Mouse (Mus musculus) CH12.LX (cell line): ENCODE measurements around the gene Dhrs4. TPM values are rescaled to one million over a fixed set of nuclear protein-coding genes. Genes with fewer than 3 reads are reported as not detected.

Experiments used
- DNase-seq: peaks from one replicate; pipeline ENCODE4 v3.0.0-alpha.2; 2013; ENCODE audit errors: extremely low read depth
- H3K27ac ChIP-seq: 2 replicates; pipeline ENCODE4 v1.5.1; 2012; ENCODE audit warnings: low read depth, mild to moderate bottlenecking, control low read depth, moderate library complexity; ENCODE audit not compliant: insufficient read depth
- H3K27me3 ChIP-seq: replicated peaks from 2 replicates; pipeline ENCODE3; 2012; ENCODE audit warnings: inconsistent platforms
- H3K36me3 ChIP-seq, 2 experiments: replicated peaks in 1 of 2; 2 replicates each; pipeline versions ENCODE3 to v1.6.1; 2012; ENCODE audit warnings: inconsistent platforms in 1 of 2, low read length in 1 of 2, mild to moderate bottlenecking in 1 of 2, mixed read lengths in 1 of 2, moderate library complexity in 1 of 2; ENCODE audit not compliant: control insufficient read depth in 1 of 2, insufficient read depth in 1 of 2
- H3K4me1 ChIP-seq, 2 experiments: 2 replicates each; pipeline ENCODE4 v1.6.1; 2012; ENCODE audit warnings: inconsistent platforms in 1 of 2, moderate library complexity in 1 of 2; ENCODE audit not compliant: insufficient read depth in 2 of 2, control insufficient read depth in 1 of 2
- H3K4me2 ChIP-seq: 2 replicates; pipeline ENCODE4 v1.6.1; 2012; ENCODE audit warnings: low read depth, mild to moderate bottlenecking, control low read depth; ENCODE audit not compliant: poor library complexity, insufficient read depth, severe bottlenecking
- H3K4me3 ChIP-seq, 3 experiments: fragments of 150-350 bp in 1 of 3; sonication (generic) in 1 of 3; replicated peaks in 1 of 3; 2 replicates each; pipeline versions ENCODE3 to v1.5.1; 2011 to 2012; ENCODE audit warnings: low read depth in 2 of 3, low read length in 2 of 3, mild to moderate bottlenecking in 2 of 3, moderate library complexity in 2 of 3, control low read depth in 1 of 3, improper control_type of control experiment in 1 of 3, inconsistent platforms in 1 of 3, mixed read lengths in 1 of 3; ENCODE audit not compliant: poor library complexity in 1 of 3
- H3K79me2 ChIP-seq: replicated peaks from 2 replicates; pipeline ENCODE4 v1.6.1; 2012; ENCODE audit warnings: mild to moderate bottlenecking, moderate library complexity; ENCODE audit not compliant: control insufficient read depth, poor library complexity, insufficient read depth, severe bottlenecking; ENCODE audit errors: extremely low read depth
- H3K9ac ChIP-seq: 2 replicates; pipeline ENCODE4 v1.6.1; 2012; ENCODE audit warnings: low read depth, mild to moderate bottlenecking, control low read depth, moderate library complexity; ENCODE audit not compliant: insufficient read depth
- H3K9me3 ChIP-seq: replicated peaks from 2 replicates; pipeline ENCODE3; 2012; ENCODE audit warnings: low read length, inconsistent platforms, mixed read lengths
- BHLHE40 ChIP-seq: IDR thresholded peaks from 2 replicates; pipeline ENCODE4 v1.6.1; 2011; ENCODE audit warnings: mild to moderate bottlenecking, low read depth, low read length, improper control_type of control experiment
- CHD1 ChIP-seq: IDR thresholded peaks from 2 replicates; pipeline ENCODE4 v1.6.1; 2012; ENCODE audit warnings: low read depth, low read length, improper control_type of control experiment, inconsistent platforms
- CHD2 ChIP-seq: IDR thresholded peaks from 2 replicates; pipeline ENCODE4 v1.6.1; 2011; ENCODE audit warnings: low read length, improper control_type of control experiment
- CTCF ChIP-seq, 2 experiments: IDR thresholded peaks in 1 of 2; conservative IDR thresholded peaks in 1 of 2; 2 replicates each; pipeline ENCODE4 v1.5.1; 2011 to 2012; ENCODE audit warnings: low read depth in 2 of 2, low read length in 2 of 2, improper control_type of control experiment in 1 of 2, inconsistent platforms in 1 of 2, mild to moderate bottlenecking in 1 of 2, moderate library complexity in 1 of 2
- E2F4 ChIP-seq: IDR thresholded peaks from 2 replicates; pipeline ENCODE4 v1.6.1; 2011; ENCODE audit warnings: low read depth, low read length, improper control_type of control experiment; ENCODE audit not compliant: insufficient replicate concordance
- ELF1 ChIP-seq: IDR thresholded peaks from 2 replicates; pipeline ENCODE4 v1.6.1; 2014; ENCODE audit warnings: low read depth, mild to moderate bottlenecking, inconsistent platforms, low read length, improper control_type of control experiment
- ETS1 ChIP-seq: conservative IDR thresholded peaks from 2 replicates; pipeline ENCODE4 v1.6.1; 2012; ENCODE audit warnings: low read depth, mild to moderate bottlenecking, inconsistent platforms, low read length, improper control_type of control experiment, moderate library complexity
- GABPA ChIP-seq: IDR thresholded peaks from 2 replicates; pipeline ENCODE4 v1.6.1; 2012; ENCODE audit warnings: low read depth, low read length, improper control_type of control experiment, inconsistent platforms; ENCODE audit not compliant: insufficient replicate concordance
- HCFC1 ChIP-seq: IDR thresholded peaks from 2 replicates; pipeline ENCODE4 v1.6.1; 2012; ENCODE audit warnings: low read depth, mild to moderate bottlenecking, inconsistent platforms, low read length, improper control_type of control experiment
- IRF4 ChIP-seq: IDR thresholded peaks from 2 replicates; pipeline ENCODE4 v1.6.1; 2014; ENCODE audit warnings: low read depth, mild to moderate bottlenecking, inconsistent platforms, low read length, improper control_type of control experiment
- JUN ChIP-seq: IDR thresholded peaks from 2 replicates; pipeline ENCODE4 v1.6.1; 2011; ENCODE audit warnings: low read depth, mild to moderate bottlenecking, low read length, improper control_type of control experiment, moderate library complexity; ENCODE audit not compliant: insufficient read depth
- JUND ChIP-seq: conservative IDR thresholded peaks from 2 replicates; pipeline ENCODE4 v1.6.1; 2011; ENCODE audit warnings: low read depth, low read length, improper control_type of control experiment
- KAT2A ChIP-seq: IDR thresholded peaks from 2 replicates; pipeline ENCODE4 v1.6.1; 2012; ENCODE audit warnings: low read length, improper control_type of control experiment, inconsistent platforms; ENCODE audit not compliant: insufficient replicate concordance
- MAFK ChIP-seq: IDR thresholded peaks from 2 replicates; pipeline ENCODE4 v1.6.1; 2011; ENCODE audit warnings: low read length, improper control_type of control experiment; ENCODE audit not compliant: insufficient replicate concordance
- MAX ChIP-seq: IDR thresholded peaks from 2 replicates; pipeline ENCODE4 v1.6.1; 2011; ENCODE audit warnings: low read length, improper control_type of control experiment
- MAZ ChIP-seq: IDR thresholded peaks from 2 replicates; pipeline ENCODE4 v1.6.1; 2012; ENCODE audit warnings: low read depth, mild to moderate bottlenecking, inconsistent platforms, low read length, improper control_type of control experiment, moderate library complexity
- MEF2A ChIP-seq: IDR thresholded peaks from 2 replicates; pipeline ENCODE4 v1.6.1; 2014; ENCODE audit warnings: low read depth, mild to moderate bottlenecking, inconsistent platforms, low read length, improper control_type of control experiment, borderline replicate concordance
- MXI1 ChIP-seq: IDR thresholded peaks from 2 replicates; pipeline ENCODE4 v1.6.1; 2011; ENCODE audit warnings: mild to moderate bottlenecking, low read depth, low read length, improper control_type of control experiment
- MYC ChIP-seq: IDR thresholded peaks from 2 replicates; pipeline ENCODE4 v1.6.1; 2011; ENCODE audit warnings: low read depth, mild to moderate bottlenecking, improper control_type of control experiment, low read length
- NELFE ChIP-seq: IDR thresholded peaks from 2 replicates; pipeline ENCODE4 v1.6.1; 2011; ENCODE audit warnings: low read depth, low read length, improper control_type of control experiment
- NRF1 ChIP-seq: IDR thresholded peaks from 2 replicates; pipeline ENCODE4 v1.6.1; 2014; ENCODE audit warnings: low read depth, mild to moderate bottlenecking, inconsistent platforms, low read length, improper control_type of control experiment, moderate library complexity
- PAX5 ChIP-seq: IDR thresholded peaks from 2 replicates; pipeline ENCODE4 v1.6.1; 2012; ENCODE audit warnings: low read length, inconsistent platforms, mixed read lengths
- POLR2A ChIP-seq: IDR thresholded peaks from 2 replicates; pipeline ENCODE4 v1.6.1; 2011; ENCODE audit warnings: low read depth, mild to moderate bottlenecking, improper control_type of control experiment, low read length
- RAD21 ChIP-seq: IDR thresholded peaks from 2 replicates; pipeline ENCODE4 v1.6.1; 2011; ENCODE audit warnings: low read depth, mild to moderate bottlenecking, low read length, improper control_type of control experiment, moderate library complexity
- RCOR1 ChIP-seq: conservative IDR thresholded peaks from 2 replicates; pipeline ENCODE4 v1.6.1; 2012; ENCODE audit warnings: low read depth, mild to moderate bottlenecking, inconsistent platforms, low read length, improper control_type of control experiment
- SIN3A ChIP-seq: IDR thresholded peaks from 2 replicates; pipeline ENCODE4 v1.6.1; 2012; ENCODE audit warnings: low read length, improper control_type of control experiment, inconsistent platforms
- SMC3 ChIP-seq: IDR thresholded peaks from 2 replicates; pipeline ENCODE4 v1.6.1; 2011; ENCODE audit warnings: low read depth, low read length, improper control_type of control experiment
- TBP ChIP-seq: conservative IDR thresholded peaks from 2 replicates; pipeline ENCODE4 v1.6.1; 2011; ENCODE audit warnings: low read depth, low read length, improper control_type of control experiment
- TCF12 ChIP-seq: IDR thresholded peaks from 2 replicates; pipeline ENCODE4 v1.6.1; 2014; ENCODE audit warnings: low read depth, mild to moderate bottlenecking, inconsistent platforms, low read length, improper control_type of control experiment
- UBTF ChIP-seq: IDR thresholded peaks from 2 replicates; pipeline ENCODE4 v1.6.1; 2012; ENCODE audit warnings: low read depth, mild to moderate bottlenecking, inconsistent platforms, low read length, improper control_type of control experiment, moderate library complexity
- USF1 ChIP-seq: IDR thresholded peaks from 2 replicates; pipeline ENCODE4 v1.6.1; 2014; ENCODE audit warnings: low read depth, mild to moderate bottlenecking, inconsistent platforms, low read length, improper control_type of control experiment
- USF2 ChIP-seq: conservative IDR thresholded peaks from 2 replicates; pipeline ENCODE4 v1.6.1; 2011; ENCODE audit warnings: low read depth, low read length, improper control_type of control experiment
- ZC3H11A ChIP-seq: IDR thresholded peaks from 2 replicates; pipeline ENCODE4 v1.6.1; 2012; ENCODE audit warnings: low read depth, mild to moderate bottlenecking, inconsistent platforms, low read length, improper control_type of control experiment
- ZKSCAN1 ChIP-seq: IDR thresholded peaks from 2 replicates; pipeline ENCODE4 v1.6.1; 2012; ENCODE audit warnings: low read depth, inconsistent platforms, low read length, improper control_type of control experiment, borderline replicate concordance
- ZMIZ1 ChIP-seq: IDR thresholded peaks from 2 replicates; pipeline ENCODE4 v1.6.1; 2012; ENCODE audit warnings: low read depth, mild to moderate bottlenecking, inconsistent platforms, low read length, improper control_type of control experiment
- ZNF384 ChIP-seq: IDR thresholded peaks from 2 replicates; pipeline ENCODE4 v1.6.1; 2012; ENCODE audit warnings: low read depth, low read length, improper control_type of control experiment, inconsistent platforms
- dilution Hi-C: fragments of 300-500 bp; cut with MboI; formaldehyde crosslinking; loops from 2 replicates; pipeline ENCODE4 v1.14.3; 2020; ENCODE audit warnings: low sequenced_read_pairs; ENCODE audit not compliant: extremely low pct_unique_long_range_greater_than_20kb, extremely low pct_ligation_motif_present
- in situ Hi-C: fragments of 300-500 bp; cut with MboI; formaldehyde crosslinking; loops from 3 replicates; pipeline ENCODE4 v1.14.3; 2019; ENCODE audit warnings: low sequenced_read_pairs, low pct_ligation_motif_present, low pct_unique_long_range_greater_than_20kb, mixed read lengths
- polyA plus RNA-seq: library from polyadenylated mRNA; unstranded; fragments of >175 nt; gene quantifications from 2 replicates; pipeline ENCODE4 v1.2.1, GENCODE M21; 2012; ENCODE audit warnings: low read depth; ENCODE audit not compliant: insufficient read length
- total RNA-seq, 2 experiments: library from RNA; depleted of rRNA; stranded (reverse); fragments of 300-350 nt in 1 of 2; fragments of >200 nt in 1 of 2; gene quantifications; 2 replicates each; pipeline ENCODE4 v1.2.3; 2012 to 2014

Gene Dhrs4
- total RNA-seq (2012; rRNA removed) (37.3 and 40.3 TPM in 2 replicates), total RNA-seq (2014; rRNA removed) (24.7 and 27.9 TPM in 2 replicates), polyA plus RNA-seq (60.2 and 77.6 TPM in 2 replicates)

GRCm38 (mm10) chr14:55478651-55479599 is at the start of gene Dhrs4:
TSS of gene Dhrs4 (plus strand) at chr14:55478758.
- Histone ChIP-seq H3K9ac (peak within 1 kb of the TSS; percentile 95), H3K79me2 (0 out of 2 replicates have a peak, but pooled peaks cover 2% of the 10 kb centered on the region), H3K4me2 (peak within 1 kb of the TSS; percentile 77), H3K27me3 (no peaks in the 10 kb centered on the region), H3K4me1 (peaks cover 6 to 23% of the 10 kb centered on the region in 2 experiments), H3K36me3 (peaks cover 6 to 29% of the 10 kb centered on the region in 2 experiments), H3K4me3 (peak within 1 kb of the TSS; percentile 62 to 90 (median 79)), H3K9me3 (no peaks in the 10 kb centered on the region), H3K27ac (peak within 1 kb of the TSS; percentile 47; the same call in 1 of the 2 replicates)
- dilution Hi-C loops = no loop called here
- peak; percentile 89 for DNase-seq
- in situ Hi-C loops = no loop called here
- TF ChIP-seq JUN (no peak), SMC3 (peak; percentile 51), RAD21 (peak; percentile 56), MEF2A (peak; percentile 12; the same call in 1 of the 2 replicates), NRF1 (peak; percentile 25; the same call in 1 of the 2 replicates), USF2 (no peak), KAT2A (0 out of 2 replicates have a peak, but pooled peaks have one; percentile 52), MAZ (peak; percentile 61; the same call in 1 of the 2 replicates), TCF12 (peak; percentile 69; the same call in 1 of the 2 replicates), CTCF (conservative IDR thresholded peaks at IDR 0.05 in 1 of 2, IDR thresholded peaks at IDR 0.05 in 1 of 2; ENCODE audit: low read depth in 2 of 2, low read length in 2 of 2) (peak; percentile 30 to 86; a peak in 3 of 4 replicates), UBTF (no peak), JUND (no peak), POLR2A (peak; percentile 87), IRF4 (peak; percentile 55), GABPA (peak; percentile 82), SIN3A (peak; percentile 65), ZKSCAN1 (no peak), ZNF384 (no peak), ELF1 (peak; percentile 87), ETS1 (0 out of 2 replicates have a peak, but pooled peaks have one; percentile 11), USF1 (no peak), BHLHE40 (peak; percentile 77), TBP (peak; percentile 87), MAFK (no peak), ZC3H11A (no peak), HCFC1 (peak; percentile 73), CHD2 (peak; percentile 57; the same call in 1 of the 2 replicates), CHD1 (peak; percentile 82; the same call in 1 of the 2 replicates), E2F4 (0 out of 2 replicates have a peak, but pooled peaks have one; percentile 53), MYC (no peak), PAX5 (no peak), MAX (peak; percentile 78; the same call in 1 of the 2 replicates), MXI1 (no peak; the same call in 1 of the 2 replicates), ZMIZ1 (peak; percentile 88), NELFE (peak; percentile 92), RCOR1 (no peak; the same call in 1 of the 2 replicates)
